Mouse (Mus musculus) bone marrow, adult 2 months (tissue): ENCODE data around the gene Vmp1. TPM values are rescaled to one million over a fixed set of nuclear protein-coding genes. Genes with fewer than 3 reads are reported as not detected.
A peak's percentile ranks its signal among the peaks of the same experiment; 100 is the strongest.

Experiments used
- H3K27ac ChIP-seq: fragments of 200-500 bp; 2 replicates; pipeline ENCODE4 v1.5.1; 2012; ENCODE audit warnings: low read depth, mild to moderate bottlenecking, control low read depth, inconsistent platforms, low read length; ENCODE audit not compliant: control insufficient read depth, poor library complexity, insufficient read depth
- H3K4me1 ChIP-seq: fragments of 200-500 bp; 2 replicates; pipeline ENCODE4 v1.6.1; 2011; ENCODE audit warnings: low read length; ENCODE audit not compliant: control insufficient read depth, insufficient read depth
- H3K4me3 ChIP-seq: fragments of 200-500 bp; replicated peaks from 2 replicates; pipeline ENCODE3; 2011; ENCODE audit warnings: mild to moderate bottlenecking, low read depth, low read length, control low read depth; ENCODE audit not compliant: control insufficient read depth
- CTCF ChIP-seq: fragments of 200-500 bp; IDR thresholded peaks from 2 replicates; pipeline ENCODE4 v1.5.1; 2011; ENCODE audit warnings: low read length, control low read depth; ENCODE audit not compliant: control insufficient read depth, insufficient read depth
- POLR2A ChIP-seq: fragments of 200-500 bp; IDR thresholded peaks from 2 replicates; pipeline ENCODE4 v1.6.1; 2011; ENCODE audit warnings: low read depth, mild to moderate bottlenecking, control low read depth, low read length, borderline replicate concordance; ENCODE audit not compliant: control insufficient read depth
- WGBS: fragments of 180-500 bp; shearing (Covaris S2); methylation state at CpG from one replicate; pipeline ENCODE4 v1.1.7; 2018; 5-methylcytosine and 5-hydroxymethylcytosine counted together
- polyA plus RNA-seq: library from polyadenylated mRNA; stranded (reverse); fragments of >200 nt; gene quantifications from 2 replicates; pipeline ENCODE4 v1.2.4, GENCODE M21; 2011; ENCODE audit warnings: low replicate concordance; ENCODE audit not compliant: missing spikeins, insufficient read depth, insufficient read length

Gene Vmp1
- polyA plus RNA-seq, 1 experiment: 88.4 TPM

- H3K27ac ChIP-seq: no peak overlapping the region
- 70% methylated on average over 2 of the region's 2 CpGs for WGBS
- peaks cover 2% of the 10 kb centered on the region for H3K4me1 ChIP-seq
- no peak overlapping the region for H3K4me3 ChIP-seq
- no peak for TF ChIP-seq CTCF
- TF ChIP-seq POLR2A: no peak
Measured at GRCm38 (mm10) chr11:86667553-86667952, 16.1 kb downstream of the Vmp1 start.

DNA sequence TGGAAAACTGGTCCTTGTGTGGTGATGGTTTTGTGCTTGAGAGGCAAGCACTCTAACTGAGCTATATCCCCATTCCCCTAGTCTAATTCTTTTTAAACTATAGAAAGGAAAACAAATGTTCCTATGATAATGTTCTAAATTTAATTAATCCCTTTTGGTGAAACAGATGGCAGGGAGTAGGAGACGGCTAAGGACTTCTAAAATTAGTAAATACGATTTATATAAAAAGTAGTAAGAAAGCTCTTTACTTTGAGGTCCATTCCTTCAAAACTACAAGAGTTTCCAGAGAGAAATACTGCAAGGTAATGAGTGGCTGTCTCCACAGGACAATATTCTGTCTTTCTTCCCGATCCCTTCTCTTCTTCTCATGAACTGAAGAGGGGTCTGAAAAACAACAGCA, 19.2 kb downstream of the Vmp1 start:
- no peak overlapping the region for H3K4me3 ChIP-seq
- no peak for TF ChIP-seq CTCF
- TF ChIP-seq POLR2A: no peak
- no peak overlapping the region; the same call in 1 of the 2 replicates for H3K27ac ChIP-seq
- WGBS: 91% methylated on average over 3 of the region's 3 CpGs
- H3K4me1 ChIP-seq: peaks cover 2% of the 10 kb centered on the region

DNA sequence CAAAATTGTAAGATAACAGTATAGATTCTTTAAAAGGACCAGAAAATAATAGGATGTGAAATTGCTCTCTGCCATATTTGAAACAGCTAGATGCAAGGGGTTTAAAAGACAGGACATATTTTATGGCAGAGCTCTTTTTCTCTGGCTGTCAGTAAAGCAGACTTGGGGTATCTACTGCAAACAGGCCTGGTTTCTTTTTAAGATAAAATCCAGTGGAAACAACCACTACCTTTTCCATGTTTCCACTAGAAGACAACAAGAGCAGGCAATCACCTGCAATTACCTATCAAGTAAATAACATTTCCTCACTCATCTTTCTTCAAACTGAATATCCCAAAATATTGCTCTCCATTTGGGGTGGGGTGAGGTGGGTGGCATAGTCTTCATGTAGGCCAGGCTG, 19.7 kb downstream of the Vmp1 start:
- no peak overlapping the region; the same call in 1 of the 2 replicates for H3K27ac ChIP-seq

DNA sequence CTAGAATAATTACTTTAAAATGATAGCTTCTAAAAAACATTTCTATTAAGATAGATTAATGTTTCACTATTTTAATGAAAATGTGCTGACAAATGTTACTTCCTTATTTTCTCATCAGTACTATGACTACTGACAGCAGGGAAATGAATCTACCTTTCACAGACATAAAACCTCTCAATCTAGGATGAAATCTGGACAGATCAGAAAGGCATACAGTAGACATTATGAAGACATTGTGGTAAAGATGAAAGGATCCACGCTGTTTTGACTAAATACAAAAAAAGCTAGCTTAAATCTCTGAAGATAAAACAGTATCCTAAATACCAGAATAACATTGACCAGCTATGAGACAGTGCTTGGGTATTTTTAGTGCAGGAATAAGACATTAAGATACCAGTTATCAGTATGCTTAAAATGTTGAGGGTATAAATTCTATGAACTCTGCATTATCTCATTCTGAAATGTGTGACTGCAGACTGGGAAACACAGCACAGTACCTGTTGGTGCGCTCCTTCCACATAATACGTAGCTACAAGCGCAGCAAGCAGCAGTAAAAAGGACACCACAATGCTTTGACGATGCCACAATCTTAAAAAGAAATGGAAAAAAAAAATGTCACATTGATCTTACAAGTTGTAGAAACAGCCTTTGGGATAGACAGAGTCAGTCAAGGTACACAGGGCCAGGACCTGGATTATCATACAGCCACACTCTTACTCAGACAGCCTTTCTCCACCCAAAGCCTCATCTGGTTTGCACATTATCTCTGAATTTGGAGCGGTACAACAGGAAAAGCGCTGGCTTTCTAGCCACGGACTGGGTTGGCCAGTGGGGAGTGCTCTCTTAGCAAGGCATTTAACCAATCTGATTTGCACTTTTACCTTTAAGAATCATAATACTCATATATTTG, 20.4 kb downstream of the Vmp1 start:
- H3K4me1 ChIP-seq: no peaks in the 10 kb centered on the region; the same call in 1 of the 2 replicates
- no peak overlapping the region for H3K4me3 ChIP-seq
- TF ChIP-seq CTCF (no peak), POLR2A (no peak)
- WGBS: 63% methylated on average over 8 of the region's 8 CpGs
- peak overlapping the region; percentile 40; the same call in 1 of the 2 replicates for H3K27ac ChIP-seq

More for the DNA sequence above, 19.7 kb downstream of the Vmp1 start:
- no peak overlapping the region for H3K4me3 ChIP-seq
- no peak for TF ChIP-seq POLR2A
- H3K4me1 ChIP-seq: no peaks in the 10 kb centered on the region; the same call in 1 of the 2 replicates

DNA sequence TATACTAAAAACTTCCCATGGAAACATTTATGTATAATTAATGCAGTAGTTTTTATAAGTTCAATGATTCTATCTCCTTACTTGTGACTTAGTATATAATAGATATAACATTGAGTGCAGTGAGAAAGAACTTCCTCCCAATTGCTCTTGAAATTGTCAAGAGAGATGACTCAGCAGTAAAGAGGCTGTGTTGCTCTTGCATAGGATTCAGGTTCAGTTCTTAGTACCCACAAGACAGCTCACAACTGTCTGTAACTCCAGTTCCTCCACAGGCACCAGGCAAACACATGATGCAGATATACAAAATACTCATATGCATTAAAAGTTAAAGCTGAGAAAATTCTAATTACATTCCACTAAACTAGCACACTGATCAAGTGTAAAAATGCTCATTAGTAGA, 25.8 kb downstream of the Vmp1 start:
- Histone ChIP-seq H3K4me3 (no peak overlapping the region), H3K4me1 (no peaks in the 10 kb centered on the region; the same call in 1 of the 2 replicates), H3K27ac (no peak overlapping the region)
- TF ChIP-seq POLR2A (no peak), CTCF (no peak)

DNA sequence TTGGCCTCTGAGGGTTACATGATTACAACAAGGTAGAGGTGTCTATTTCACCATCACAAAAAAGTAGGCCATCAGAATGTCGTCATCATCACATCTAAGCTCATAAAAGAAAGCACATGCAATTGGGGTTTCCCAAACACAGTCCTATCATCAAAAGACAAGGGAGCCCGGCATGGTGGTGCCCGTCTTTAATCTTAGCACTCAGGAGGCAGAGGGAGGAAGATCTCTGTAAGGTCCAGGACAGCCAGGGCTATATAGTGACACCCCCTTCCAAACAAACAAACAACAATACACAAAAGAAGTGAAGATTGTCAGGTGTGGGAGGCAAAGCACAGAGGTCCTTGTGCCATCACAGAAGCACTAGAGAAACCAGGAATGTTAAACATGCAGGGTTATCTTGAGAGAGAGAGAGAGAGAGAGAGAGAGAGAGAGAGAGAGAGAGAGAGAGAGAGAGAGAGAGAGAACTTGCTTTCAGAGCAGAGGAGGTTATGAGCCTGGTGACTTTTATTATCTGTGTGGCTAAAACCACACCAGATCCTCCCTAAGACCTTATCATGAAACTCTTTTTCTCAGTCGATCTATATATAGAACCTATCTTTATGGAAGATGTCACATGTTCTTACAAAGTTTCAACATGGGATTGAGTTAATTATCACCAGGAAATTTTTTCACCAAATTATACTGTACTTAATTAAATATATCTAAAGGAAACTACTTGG, 26.6 kb downstream of the Vmp1 start:
- Histone ChIP-seq H3K27ac (no peak overlapping the region), H3K4me1 (peaks cover under 1% of the 10 kb centered on the region; the same call in 1 of the 2 replicates), H3K4me3 (no peak overlapping the region)
- 56% methylated on average over 4 of the region's 4 CpGs for WGBS
- TF ChIP-seq CTCF (no peak), POLR2A (no peak)

- 11% methylated on average over 1 of the region's 1 CpGs for WGBS
- TF ChIP-seq CTCF: no peak
- no peak for TF ChIP-seq POLR2A
- H3K4me3 ChIP-seq: no peak overlapping the region
- no peak overlapping the region for H3K27ac ChIP-seq
- H3K4me1 ChIP-seq: peaks cover 1% of the 10 kb centered on the region; the same call in 1 of the 2 replicates
Measured at GRCm38 (mm10) chr11:86655671-86656070, 28.0 kb downstream of the Vmp1 start.

DNA sequence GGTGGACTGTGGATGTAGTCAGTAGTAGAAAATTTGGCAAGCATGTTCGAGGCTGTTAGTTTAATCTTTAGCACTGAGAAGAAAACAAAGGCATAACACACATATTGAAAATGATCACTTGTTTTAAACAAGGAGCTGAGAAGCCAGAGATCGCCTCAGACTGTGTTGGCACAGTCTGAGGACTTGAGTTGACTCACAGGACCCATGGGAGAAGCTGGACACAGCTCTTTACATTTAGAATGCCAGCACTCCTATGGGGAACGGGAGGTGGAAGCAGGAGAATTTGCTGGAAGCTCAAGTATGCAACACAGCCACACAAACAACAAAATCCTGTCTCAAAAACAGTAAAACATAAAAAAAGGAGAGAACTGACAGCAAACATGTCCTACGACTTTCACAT, 29.5 kb downstream of the Vmp1 start:
- 84% methylated on average over 4 of the region's 4 CpGs for WGBS
- TF ChIP-seq POLR2A (no peak), CTCF (no peak)
- H3K4me1 ChIP-seq: peaks cover 1% of the 10 kb centered on the region; the same call in 1 of the 2 replicates
- H3K4me3 ChIP-seq: no peak overlapping the region
- H3K27ac ChIP-seq: no peak overlapping the region
